Mouse (Mus musculus) forebrain, embryonic 16.5 days (tissue): Measurements from ENCODE around the gene Hnrnpdl. TPM values are rescaled to one million over a fixed set of nuclear protein-coding genes. Genes with fewer than 3 reads are reported as not detected.

Source experiments
- ATAC-seq: fragments of 200-750 bp; cut with Nextera tagmentation; 2 replicates; pipeline ENCODE4 v1.8.0; 2017; ENCODE audit warnings: mild to moderate bottlenecking, moderate library complexity
- H3K27ac ChIP-seq: fragments of 300-500 bp; sonication (generic); 2 replicates; pipeline ENCODE4 v1.5.1; 2014; ENCODE audit warnings: low read length, control low read depth
- H3K27me3 ChIP-seq: fragments of 300-500 bp; sonication (generic); replicated peaks from 2 replicates; pipeline ENCODE4 v1.6.1; 2014; ENCODE audit warnings: low read length; ENCODE audit not compliant: control insufficient read depth, insufficient read depth
- H3K36me3 ChIP-seq: fragments of 300-500 bp; sonication (generic); 2 replicates; pipeline ENCODE4 v1.6.1; 2014; ENCODE audit not compliant: control insufficient read depth, insufficient read depth
- H3K4me1 ChIP-seq: fragments of 300-500 bp; sonication (generic); replicated peaks from 2 replicates; pipeline ENCODE4 v1.6.1; 2014; ENCODE audit warnings: low read length; ENCODE audit not compliant: control insufficient read depth, insufficient read depth
- H3K4me2 ChIP-seq: fragments of 300-500 bp; sonication (generic); 2 replicates; pipeline ENCODE4 v1.6.1; 2014; ENCODE audit warnings: mild to moderate bottlenecking, low read length, control low read depth
- H3K4me3 ChIP-seq: fragments of 300-500 bp; sonication (generic); replicated peaks from 2 replicates; pipeline ENCODE4 v1.5.1; 2014; ENCODE audit warnings: mild to moderate bottlenecking, low read length, control low read depth
- H3K9ac ChIP-seq: fragments of 300-500 bp; sonication (generic); replicated peaks from 2 replicates; pipeline ENCODE4 v1.6.1; 2014; ENCODE audit warnings: low read depth, low read length, control low read depth
- H3K9me3 ChIP-seq: fragments of 300-500 bp; sonication (generic); 2 replicates; pipeline ENCODE4 v1.6.1; 2016; ENCODE audit warnings: low read length; ENCODE audit not compliant: control insufficient read depth
- WGBS: fragments of 180-500 bp; shearing (Covaris S2); extraction: QIAGEN DNeasy Blood & Tissue Kit; methylation state at CpG from one replicate; pipeline ENCODE4 v1.1.7; 2014; 5-methylcytosine and 5-hydroxymethylcytosine counted together
- polyA plus RNA-seq: library from polyadenylated mRNA; unstranded; fragments of >200 nt; fragmentation: Nextera tagmentation; extraction: Ambion mirVana; gene quantifications from 2 replicates; pipeline ENCODE4 v1.2.1, GENCODE M21; 2015

The Hnrnpdl gene
- polyA plus RNA-seq, 1 experiment from 2014 or later, result 250 TPM

- H3K4me1 ChIP-seq, result peaks cover 26% of the 10 kb centered on the region
- H3K9ac ChIP-seq, result no peak overlapping the region
- 87% methylated on average over 7 of the region's 7 CpGs for WGBS
- no peak for ATAC-seq
- H3K27ac ChIP-seq, result no peak overlapping the region
- H3K4me2 ChIP-seq, result no peak overlapping the region
- H3K36me3 ChIP-seq, result no peaks in the 10 kb centered on the region
- H3K4me3 ChIP-seq, result no peak overlapping the region
- no peaks in the 10 kb centered on the region for H3K9me3 ChIP-seq
- H3K27me3 ChIP-seq, result no peaks in the 10 kb centered on the region
Measured at GRCm38 (mm10) chr5:100052728-100053127, 13.3 kb upstream of the Hnrnpdl start.

GRCm38 (mm10) chr5:100049904-100050303 lies 10.4 kb upstream of the Hnrnpdl start:
- 98% methylated on average over 3 of the region's 3 CpGs for WGBS
- H3K36me3 ChIP-seq, result no peaks in the 10 kb centered on the region
- no peak overlapping the region for H3K4me3 ChIP-seq
- no peak overlapping the region for H3K27ac ChIP-seq
- H3K27me3 ChIP-seq, result no peaks in the 10 kb centered on the region
- no peaks in the 10 kb centered on the region for H3K9me3 ChIP-seq
- H3K4me1 ChIP-seq, result peaks cover 35% of the 10 kb centered on the region
- no peak overlapping the region for H3K9ac ChIP-seq
- H3K4me2 ChIP-seq, result no peak overlapping the region
- no peak for ATAC-seq

GRCm38 (mm10) chr5:100047871-100048270 lies 8.4 kb upstream of the Hnrnpdl start:
- H3K4me1 ChIP-seq, result peaks cover 38% of the 10 kb centered on the region
- H3K4me2 ChIP-seq, result peak overlapping the region; percentile 12; the same call in 1 of the 2 replicates
- 21% methylated on average over 7 of the region's 7 CpGs for WGBS
- no peaks in the 10 kb centered on the region for H3K9me3 ChIP-seq
- H3K4me3 ChIP-seq, result no peak overlapping the region
- H3K27ac ChIP-seq, result peak overlapping the region; percentile 41; the same call in 1 of the 2 replicates
- no peaks in the 10 kb centered on the region for H3K27me3 ChIP-seq
- peak overlapping the region; percentile 19; the same call in 1 of the 2 replicates for H3K9ac ChIP-seq
- ATAC-seq, result peak; percentile 67
- no peaks in the 10 kb centered on the region for H3K36me3 ChIP-seq

GRCm38 (mm10) chr5:100047143-100047640 lies 7.7 kb upstream of the Hnrnpdl start:
- Histone ChIP-seq H3K9me3 (no peaks in the 10 kb centered on the region), H3K27me3 (no peaks in the 10 kb centered on the region), H3K36me3 (no peaks in the 10 kb centered on the region), H3K4me1 (peaks cover 42% of the 10 kb centered on the region), H3K4me3 (no peak overlapping the region), H3K4me2 (no peak overlapping the region), H3K27ac (no peak overlapping the region; the same call in 1 of the 2 replicates), H3K9ac (no peak overlapping the region)
- WGBS, result 44% methylated on average over 8 of the region's 8 CpGs
- ATAC-seq, result no peak

GRCm38 (mm10) chr5:100046096-100046495 lies 6.6 kb upstream of the Hnrnpdl start:
- Histone ChIP-seq H3K27me3 (no peaks in the 10 kb centered on the region), H3K36me3 (no peaks in the 10 kb centered on the region), H3K9me3 (no peaks in the 10 kb centered on the region), H3K4me3 (no peak overlapping the region), H3K9ac (no peak overlapping the region), H3K27ac (no peak overlapping the region; the same call in 1 of the 2 replicates), H3K4me1 (peaks cover 53% of the 10 kb centered on the region), H3K4me2 (no peak overlapping the region)
- WGBS, result 50% methylated on average over 3 of the region's 3 CpGs
- 0 out of 2 replicates have a peak, but pooled peaks have one; percentile 19 for ATAC-seq

- Histone ChIP-seq H3K9me3 (no peaks in the 10 kb centered on the region), H3K36me3 (no peaks in the 10 kb centered on the region), H3K4me2 (no peak overlapping the region), H3K27ac (no peak overlapping the region), H3K4me1 (peaks cover 53% of the 10 kb centered on the region), H3K9ac (no peak overlapping the region), H3K27me3 (no peaks in the 10 kb centered on the region), H3K4me3 (no peak overlapping the region)
- ATAC-seq, result no peak
- WGBS, result 69% methylated on average over 5 of the region's 5 CpGs
Measured at GRCm38 (mm10) chr5:100044621-100045020, 5.2 kb upstream of the Hnrnpdl start.

- Histone ChIP-seq H3K27ac (no peak overlapping the region), H3K4me1 (peaks cover 53% of the 10 kb centered on the region), H3K4me2 (no peak overlapping the region), H3K4me3 (no peak overlapping the region), H3K27me3 (no peaks in the 10 kb centered on the region), H3K36me3 (no peaks in the 10 kb centered on the region), H3K9ac (no peak overlapping the region), H3K9me3 (no peaks in the 10 kb centered on the region)
- WGBS, result 70% methylated on average over 4 of the region's 4 CpGs
- no peak for ATAC-seq
Measured at GRCm38 (mm10) chr5:100044030-100044429, 4.6 kb upstream of the Hnrnpdl start.

- WGBS, result 53% methylated on average over 5 of the region's 5 CpGs
- H3K36me3 ChIP-seq, result no peaks in the 10 kb centered on the region
- no peaks in the 10 kb centered on the region for H3K9me3 ChIP-seq
- no peaks in the 10 kb centered on the region for H3K27me3 ChIP-seq
- no peak overlapping the region for H3K27ac ChIP-seq
- no peak for ATAC-seq
- H3K9ac ChIP-seq, result no peak overlapping the region
- no peak overlapping the region for H3K4me3 ChIP-seq
- no peak overlapping the region for H3K4me2 ChIP-seq
- peaks cover 47% of the 10 kb centered on the region for H3K4me1 ChIP-seq
Measured at GRCm38 (mm10) chr5:100043361-100043760, 3.9 kb upstream of the Hnrnpdl start.

- no peak overlapping the region for H3K9ac ChIP-seq
- H3K4me3 ChIP-seq, result no peak overlapping the region
- H3K4me2 ChIP-seq, result no peak overlapping the region
- no peak for ATAC-seq
- H3K36me3 ChIP-seq, result no peaks in the 10 kb centered on the region
- H3K4me1 ChIP-seq, result peaks cover 41% of the 10 kb centered on the region
- no peaks in the 10 kb centered on the region for H3K9me3 ChIP-seq
- 86% methylated on average over 8 of the region's 8 CpGs for WGBS
- H3K27ac ChIP-seq, result no peak overlapping the region
- H3K27me3 ChIP-seq, result no peaks in the 10 kb centered on the region
Measured at GRCm38 (mm10) chr5:100042467-100042866, 3.0 kb upstream of the Hnrnpdl start.

GRCm38 (mm10) chr5:100041272-100041671 lies 1.8 kb upstream of the Hnrnpdl start:
- Histone ChIP-seq H3K27me3 (no peaks in the 10 kb centered on the region), H3K9me3 (no peaks in the 10 kb centered on the region), H3K4me1 (peaks cover 41% of the 10 kb centered on the region), H3K4me2 (peak overlapping the region; percentile 41), H3K36me3 (peaks cover 4% of the 10 kb centered on the region; the same call in 1 of the 2 replicates), H3K9ac (no peak overlapping the region), H3K27ac (no peak overlapping the region), H3K4me3 (0 out of 2 replicates have a peak overlapping the region, but pooled peaks have one; percentile 12)
- no peak for ATAC-seq
- WGBS, result 60% methylated on average over 4 of the region's 4 CpGs
